Mouse (Mus musculus) activated CD4-positive, CD25-positive, alpha-beta regulatory T cell, adult 4 months (primary cell): ENCODE measurements around the gene Hoxa10. TPM values are rescaled to one million over a fixed set of nuclear protein-coding genes. Genes with fewer than 3 reads are reported as not detected.
A peak's percentile ranks its signal among the peaks of the same experiment; 100 is the strongest.

Source experiments
- ATAC-seq: one replicate; pipeline ENCODE4 v1.8.0; 2017
- polyA plus RNA-seq, 2 experiments: library from polyadenylated mRNA; unstranded; fragments of 100-300 nt; shearing (Covaris generic); gene quantifications; one replicate each; pipeline ENCODE4 v1.2.1; 2017

Gene Hoxa10
- polyA plus RNA-seq, 2 experiments from 2014 or later, result not detected

- ATAC-seq, result peak; percentile 5
These were observed 23.2 kb downstream of the Hoxa10 start for GRCm38 (mm10) chr6:52217459-52217768.

GRCm38 (mm10) chr6:52216691-52217458 is 23.8 kb downstream of the Hoxa10 start:
- no peak for ATAC-seq

- ATAC-seq, result no peak
These were observed 24.7 kb downstream of the Hoxa10 start for GRCm38 (mm10) chr6:52215771-52216535.

- no peak for ATAC-seq
These were observed 25.6 kb downstream of the Hoxa10 start for GRCm38 (mm10) chr6:52215070-52215469.

- no peak for ATAC-seq
These were observed 26.4 kb downstream of the Hoxa10 start for GRCm38 (mm10) chr6:52214271-52214670.

- ATAC-seq, result no peak
These were observed 27.3 kb downstream of the Hoxa10 start, which contains the start of the genes Hoxa3 and Gm28308 for GRCm38 (mm10) chr6:52213119-52213986. Gene Hoxa3, minus strand, starts transcription at chr6:52213336. Gene Gm28308, minus strand, starts transcription at chr6:52213339.

- ATAC-seq, result peak; percentile 7
These were observed 28.0 kb downstream of the Hoxa10 start for GRCm38 (mm10) chr6:52212556-52213118.

- ATAC-seq, result peak; percentile 17
These were observed 28.7 kb downstream of the Hoxa10 start for GRCm38 (mm10) chr6:52211961-52212360.

- ATAC-seq, result peak; percentile 79
These were observed 29.3 kb downstream of the Hoxa10 start for GRCm38 (mm10) chr6:52211170-52211935.

- no peak for ATAC-seq
These were observed 31.0 kb downstream of the Hoxa10 start for GRCm38 (mm10) chr6:52209685-52210046.

GRCm38 (mm10) chr6:52208868-52209684 is 31.6 kb downstream of the Hoxa10 start:
- no peak for ATAC-seq

- ATAC-seq, result no peak
These were observed 32.4 kb downstream of the Hoxa10 start, which contains the start of gene Hoxa6 for GRCm38 (mm10) chr6:52208072-52208867. Gene Hoxa6, minus strand, starts transcription at chr6:52208722.

GRCm38 (mm10) chr6:52207684-52207976 is 33.0 kb downstream of the Hoxa10 start:
- ATAC-seq, result no peak

- no peak for ATAC-seq
These were observed 33.6 kb downstream of the Hoxa10 start for GRCm38 (mm10) chr6:52206882-52207683.

- no peak for ATAC-seq
These were observed 34.7 kb downstream of the Hoxa10 start for GRCm38 (mm10) chr6:52205638-52206621.

GRCm38 (mm10) chr6:52205221-52205620 is 35.4 kb downstream of the Hoxa10 start:
- no peak for ATAC-seq

GRCm38 (mm10) chr6:52204050-52204752 is 36.5 kb downstream of the Hoxa10 start, which contains the start of gene Hoxa5:
Gene Hoxa5, minus strand, starts transcription at chr6:52204587.
- no peak for ATAC-seq
